Mouse (Mus musculus): ENCODE results near the gene Cacna1a.

Cacna1a gene

GRCm38 (mm10) chr8:84388275-84388674 lies at the start of gene Cacna1a:
Cacna1a (plus strand) TSS chr8:84388440.
- DNase-seq (ENCODE audit: low spot score in 2 of 2), result no peak

DNA sequence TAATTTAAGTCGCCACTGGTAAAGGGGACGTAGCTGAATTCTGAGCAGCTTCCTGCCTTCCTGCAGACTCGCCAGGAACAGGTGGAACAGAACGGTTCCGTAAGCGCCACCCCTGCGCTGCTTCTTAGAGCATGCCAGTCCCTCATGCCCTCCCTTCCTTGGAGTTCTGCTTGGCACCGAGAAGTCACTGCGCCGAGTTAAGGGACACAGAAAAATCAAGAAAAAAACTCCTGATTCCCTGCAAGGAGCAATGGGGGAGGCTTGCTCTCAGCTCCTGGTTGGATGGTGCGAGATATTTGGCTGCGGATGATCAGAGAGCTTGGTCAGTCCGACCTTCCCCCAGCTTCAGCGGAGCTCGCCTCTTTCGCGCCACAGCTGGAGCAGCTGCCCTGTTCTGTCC lies 49.7 kb upstream of the Cacna1a start:
- DNase-seq (ENCODE audit: low spot score in 2 of 2), result no peak

DNA sequence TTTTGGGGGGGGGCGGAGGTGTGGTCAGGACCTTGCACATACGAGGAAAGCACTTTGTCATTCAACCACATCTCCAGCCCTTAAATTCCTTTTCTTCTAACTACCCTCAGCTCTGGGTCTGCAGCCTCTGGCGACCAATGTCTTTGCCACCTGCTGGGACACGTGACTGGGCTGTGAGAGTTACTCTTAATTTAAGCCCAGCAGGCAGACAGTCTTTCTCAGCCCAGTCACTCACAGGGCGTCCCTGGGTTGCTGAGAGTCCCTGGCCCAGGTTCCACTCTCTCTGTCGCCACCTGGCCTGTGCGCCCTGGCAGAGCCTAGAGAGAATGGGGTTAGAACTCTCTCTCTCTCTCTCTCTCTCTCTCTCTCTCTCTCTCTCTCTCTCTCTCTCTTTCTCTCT lies 48.9 kb upstream of the Cacna1a start:
- no peak for DNase-seq (ENCODE audit: low spot score in 2 of 2)

GRCm38 (mm10) chr8:84339867-84340266 lies 48.4 kb upstream of the Cacna1a start:
- DNase-seq (ENCODE audit: low spot score in 2 of 2), result no peak

DNA sequence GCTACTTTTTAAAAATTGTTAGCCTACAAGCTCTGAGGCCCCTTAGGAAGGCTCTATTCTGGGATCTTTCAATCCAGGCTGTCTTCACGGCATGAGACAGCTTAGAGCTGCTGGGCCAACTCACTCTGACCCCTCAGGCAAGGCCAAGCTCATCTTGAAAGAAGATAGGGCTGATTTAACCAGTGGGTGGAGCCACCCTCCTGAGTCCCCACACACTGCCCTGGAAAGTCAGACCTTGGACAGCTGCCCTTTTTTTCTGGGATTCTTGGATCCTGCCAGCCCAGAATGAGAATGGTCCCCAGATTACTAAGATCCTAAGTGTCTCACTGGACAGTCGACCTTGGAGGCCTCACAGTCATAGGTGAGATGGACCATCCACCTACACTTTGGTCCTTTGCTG lies 47.6 kb upstream of the Cacna1a start:
- DNase-seq (ENCODE audit: low spot score in 2 of 2), result no peak

DNA sequence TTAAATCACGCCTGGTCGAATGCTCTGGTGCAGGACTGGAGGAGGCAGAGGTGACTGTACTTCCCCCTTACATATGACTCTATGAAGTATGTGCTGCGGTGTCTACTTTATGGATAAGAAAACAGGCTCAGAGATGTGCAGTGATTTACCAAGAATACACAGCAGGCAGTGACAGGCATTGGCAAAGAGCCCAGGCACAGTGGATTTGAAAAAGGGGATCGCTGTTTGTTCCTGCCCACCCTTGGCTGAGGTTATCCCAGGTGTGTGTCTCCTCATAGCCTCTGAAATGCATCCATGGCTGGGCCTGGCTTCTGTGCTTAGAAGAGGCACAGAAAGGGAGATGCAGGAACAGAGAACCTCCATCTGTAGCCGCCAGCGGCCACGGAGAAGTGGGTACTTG lies 42.7 kb upstream of the Cacna1a start:
- no peak for DNase-seq (ENCODE audit: low spot score in 2 of 2)

DNA sequence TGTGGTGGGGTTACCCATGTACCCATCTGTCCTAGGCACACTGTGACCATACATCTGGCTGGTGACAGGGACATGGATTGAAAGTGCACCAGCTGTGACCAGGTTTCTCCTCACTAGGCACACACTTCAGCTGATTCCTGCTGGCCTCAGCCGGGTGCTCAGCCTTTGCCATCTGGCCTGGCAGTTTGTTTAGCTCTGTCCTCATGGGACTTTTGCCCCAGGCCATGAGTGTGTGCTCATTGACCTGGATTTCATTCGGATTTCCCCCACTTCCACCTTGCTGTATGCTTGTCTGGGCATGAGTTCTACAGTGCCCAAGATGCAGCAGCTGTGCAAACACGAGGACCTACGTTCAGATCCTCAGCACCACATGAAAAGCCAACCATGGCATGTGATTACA lies 41.8 kb upstream of the Cacna1a start:
- no peak for DNase-seq (ENCODE audit: low spot score in 2 of 2)

DNA sequence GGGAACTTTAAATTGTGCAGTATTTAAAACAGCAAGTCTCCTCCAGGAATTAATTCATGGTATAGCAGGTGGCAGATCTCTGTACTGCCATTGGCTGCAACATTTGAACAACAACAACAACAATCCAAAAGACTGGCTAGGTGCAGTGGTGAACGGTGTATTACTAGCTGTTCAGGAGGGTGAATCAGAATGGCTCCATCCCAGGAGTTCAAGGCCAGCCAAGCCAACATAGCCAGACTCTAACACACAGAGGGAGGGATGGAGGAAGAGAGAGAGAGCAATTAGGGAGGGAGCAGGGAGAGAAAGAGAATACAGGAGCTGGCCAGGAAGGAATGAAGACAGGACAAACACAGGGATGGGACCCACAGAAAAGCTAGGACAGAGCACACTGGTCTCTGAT lies 38.7 kb upstream of the Cacna1a start:
- no peak for DNase-seq (ENCODE audit: low spot score in 2 of 2)

DNA sequence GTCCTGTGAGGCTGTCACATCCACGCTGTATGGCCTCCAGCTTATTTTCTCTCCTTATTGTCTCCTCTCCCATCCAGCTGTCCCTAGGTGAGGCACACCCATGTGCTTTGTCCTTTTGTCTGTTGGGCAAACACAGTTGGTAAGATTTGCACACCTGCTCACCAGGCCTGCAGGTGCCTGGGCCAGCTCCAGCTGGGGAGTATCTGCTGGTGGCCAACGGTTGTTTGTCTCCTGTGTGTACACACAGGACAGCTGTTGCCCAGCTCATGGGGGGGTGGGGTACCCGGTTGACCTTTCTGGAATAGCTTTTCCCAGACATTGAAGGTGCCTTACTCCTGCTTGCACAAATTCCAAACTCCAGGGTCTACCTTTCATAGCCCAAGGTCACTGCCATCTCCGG lies 37.3 kb upstream of the Cacna1a start:
- no peak for DNase-seq (ENCODE audit: low spot score in 2 of 2)

DNA sequence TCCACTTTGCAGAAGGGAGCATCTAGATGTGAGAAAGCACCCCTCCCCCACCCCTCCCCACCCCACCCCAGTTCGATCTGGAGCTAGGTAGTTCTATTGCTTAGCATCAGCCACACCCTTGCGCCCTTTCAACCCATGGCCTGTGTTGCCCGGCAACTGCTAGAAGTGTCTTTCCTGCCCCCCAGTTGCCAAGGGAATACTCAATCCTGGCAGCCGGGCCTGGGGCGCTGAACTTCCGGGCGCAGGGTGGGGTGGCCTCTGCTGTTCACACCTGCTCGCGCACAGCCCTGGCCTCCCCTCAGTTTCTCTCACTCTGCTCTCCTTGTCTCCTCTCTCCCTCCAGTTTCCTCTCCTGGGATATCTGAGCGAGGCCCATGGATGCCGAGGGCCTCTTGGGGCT lies 31.8 kb upstream of the Cacna1a start:
- DNase-seq (ENCODE audit: low spot score in 2 of 2), result no peak

DNA sequence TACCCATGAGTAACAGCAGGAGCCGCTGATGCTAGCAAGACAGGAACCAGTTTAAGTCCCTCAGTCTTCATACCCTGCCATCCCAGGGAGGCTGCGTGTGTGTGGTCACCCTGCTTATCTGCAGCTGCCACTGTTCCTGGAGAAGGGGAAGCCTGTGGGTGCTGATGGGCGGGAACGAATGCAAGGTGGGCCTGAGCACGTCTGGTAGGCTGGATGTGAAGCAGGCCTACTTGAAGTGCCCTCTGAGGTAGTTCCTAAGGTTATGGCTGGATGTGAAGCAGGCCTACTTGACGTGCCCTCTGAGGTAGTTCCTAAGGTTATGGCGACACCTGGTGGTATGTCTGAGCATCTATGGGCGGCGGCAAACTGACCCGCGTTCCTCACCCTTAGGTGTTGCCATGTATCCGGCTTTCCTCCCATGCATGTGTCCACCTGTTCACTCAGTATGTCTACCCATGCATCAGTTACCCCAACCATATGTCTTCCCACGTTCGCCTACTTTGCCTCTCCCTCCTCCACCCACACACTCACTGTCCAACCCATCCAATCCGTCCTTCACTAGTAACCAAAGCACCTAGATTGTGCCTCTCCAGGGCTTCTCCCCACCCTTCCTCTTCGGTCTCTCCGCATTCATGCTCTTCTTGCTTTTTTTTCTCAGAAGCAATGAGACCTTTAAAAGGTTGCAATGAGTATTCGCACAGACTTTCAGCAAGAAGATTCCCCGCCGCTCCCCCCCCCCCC lies 30.4 kb upstream of the Cacna1a start:
- peak; percentile 48 to 81 for DNase-seq (ENCODE audit: low spot score in 2 of 2)

GRCm38 (mm10) chr8:84363428-84364134 lies 24.7 kb upstream of the Cacna1a start:
- DNase-seq (ENCODE audit: low spot score in 2 of 2), result peak; percentile 17 to 78

- DNase-seq (ENCODE audit: low spot score in 2 of 2), result no peak
Observed at GRCm38 (mm10) chr8:84365197-84365596, 23.0 kb upstream of the Cacna1a start.

DNA sequence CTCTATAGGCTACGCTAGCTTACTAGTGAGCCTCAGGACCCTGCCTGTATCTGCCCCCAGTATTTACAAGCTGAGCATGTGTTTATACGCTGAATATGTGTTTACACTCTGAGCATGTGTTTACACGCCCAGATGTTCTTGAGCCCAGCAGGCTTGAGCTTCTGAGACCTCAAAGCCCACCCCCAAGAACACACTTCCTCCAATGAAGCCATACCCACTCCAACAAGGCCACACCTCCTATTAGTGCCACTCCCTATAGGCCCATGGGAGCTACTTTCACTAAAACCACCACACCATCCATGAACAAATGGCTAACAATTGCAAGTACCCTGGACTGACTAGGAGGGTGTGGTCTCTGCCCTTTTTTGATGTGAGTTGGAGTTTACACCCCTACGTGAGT lies 17.3 kb upstream of the Cacna1a start:
- DNase-seq (ENCODE audit: low spot score in 2 of 2), result no peak

DNA sequence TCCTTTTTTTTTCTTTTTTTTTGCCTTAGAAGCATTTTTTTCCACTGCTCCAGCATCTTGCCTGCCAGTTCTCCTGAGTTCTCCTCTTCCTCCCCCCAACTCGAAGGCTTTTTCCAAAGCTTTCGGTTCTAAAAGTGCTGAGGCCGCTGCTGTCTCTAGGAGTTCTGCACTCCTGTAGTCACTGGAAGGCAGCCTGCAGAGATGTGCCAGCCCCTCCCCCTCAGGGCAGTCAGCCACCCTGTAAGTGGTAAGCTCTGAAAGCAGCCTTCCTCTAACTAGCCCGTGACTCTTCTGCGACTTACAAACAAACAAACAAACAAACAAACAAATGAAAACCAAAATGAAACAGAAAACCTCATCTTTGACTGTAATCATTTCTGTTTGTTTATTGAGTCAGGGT lies 13.2 kb upstream of the Cacna1a start:
- no peak for DNase-seq (ENCODE audit: low spot score in 2 of 2)

GRCm38 (mm10) chr8:84375803-84376202 lies 12.4 kb upstream of the Cacna1a start:
- no peak for DNase-seq (ENCODE audit: low spot score in 2 of 2)

GRCm38 (mm10) chr8:84376564-84376963 lies 11.7 kb upstream of the Cacna1a start:
- no peak for DNase-seq (ENCODE audit: low spot score in 2 of 2)

DNA sequence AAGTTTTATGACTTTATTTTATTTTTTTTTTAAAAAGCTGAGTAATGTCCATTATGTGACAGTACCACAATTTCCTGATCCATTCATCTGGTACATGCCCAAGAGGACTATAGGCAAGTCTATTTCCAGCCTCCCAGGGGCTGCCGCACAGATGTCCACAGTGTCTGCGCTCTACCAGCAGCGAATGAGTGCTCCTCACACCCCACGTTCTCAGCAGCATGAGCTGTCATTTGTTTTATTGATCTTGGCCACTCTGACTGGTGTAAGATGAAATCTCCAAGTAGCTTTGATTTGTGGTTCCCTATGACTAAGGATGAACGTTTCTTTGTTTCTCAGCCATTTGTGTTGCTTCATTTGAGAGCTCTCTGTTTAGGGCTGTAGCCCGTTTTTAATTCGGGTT lies 6.6 kb upstream of the Cacna1a start:
- no peak for DNase-seq (ENCODE audit: low spot score in 2 of 2)

DNA sequence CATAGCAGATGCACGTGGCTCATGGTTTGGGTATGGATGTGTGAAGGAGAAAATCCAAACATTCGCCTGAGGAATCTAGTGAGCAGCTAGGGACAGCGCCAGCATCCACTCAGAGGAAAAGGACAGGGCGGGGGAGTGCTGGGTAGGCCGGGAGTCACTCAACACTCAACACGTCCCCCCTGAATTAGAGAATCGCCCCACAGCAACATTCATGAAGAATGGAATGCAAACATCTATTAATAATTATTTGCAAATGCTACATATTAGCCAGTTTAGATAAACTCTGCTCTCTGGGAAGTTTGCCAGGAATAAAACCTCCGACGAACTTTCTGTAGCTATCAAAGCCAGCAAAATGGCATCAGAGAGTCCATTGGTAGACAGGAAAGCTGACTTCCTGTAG lies 533 bp downstream of the Cacna1a start:
- no peak for DNase-seq (ENCODE audit: low spot score in 2 of 2)

- DNase-seq (ENCODE audit: low spot score in 2 of 2), result no peak
Observed at GRCm38 (mm10) chr8:84389173-84389572, 933 bp downstream of the Cacna1a start.

DNA sequence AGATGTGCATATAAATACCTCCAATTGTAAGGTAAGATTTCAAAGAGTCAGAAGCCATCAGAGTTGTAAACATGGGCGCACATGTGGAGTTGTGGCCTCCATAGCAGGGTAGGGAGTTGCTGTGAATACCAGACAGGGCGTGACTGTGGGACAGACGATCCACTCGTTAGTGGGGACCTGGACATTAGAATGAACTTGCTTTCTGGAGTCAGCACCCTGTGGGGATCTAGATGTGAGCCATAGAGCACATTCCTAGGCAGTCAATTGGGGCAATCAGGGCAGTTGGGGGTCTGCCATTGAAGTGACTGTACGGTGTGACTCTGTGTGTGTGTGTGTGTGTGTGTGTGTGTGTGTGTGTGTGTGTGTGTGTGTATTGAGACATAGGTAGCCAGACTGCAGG lies 3.4 kb downstream of the Cacna1a start:
- DNase-seq (ENCODE audit: low spot score in 2 of 2), result no peak

DNA sequence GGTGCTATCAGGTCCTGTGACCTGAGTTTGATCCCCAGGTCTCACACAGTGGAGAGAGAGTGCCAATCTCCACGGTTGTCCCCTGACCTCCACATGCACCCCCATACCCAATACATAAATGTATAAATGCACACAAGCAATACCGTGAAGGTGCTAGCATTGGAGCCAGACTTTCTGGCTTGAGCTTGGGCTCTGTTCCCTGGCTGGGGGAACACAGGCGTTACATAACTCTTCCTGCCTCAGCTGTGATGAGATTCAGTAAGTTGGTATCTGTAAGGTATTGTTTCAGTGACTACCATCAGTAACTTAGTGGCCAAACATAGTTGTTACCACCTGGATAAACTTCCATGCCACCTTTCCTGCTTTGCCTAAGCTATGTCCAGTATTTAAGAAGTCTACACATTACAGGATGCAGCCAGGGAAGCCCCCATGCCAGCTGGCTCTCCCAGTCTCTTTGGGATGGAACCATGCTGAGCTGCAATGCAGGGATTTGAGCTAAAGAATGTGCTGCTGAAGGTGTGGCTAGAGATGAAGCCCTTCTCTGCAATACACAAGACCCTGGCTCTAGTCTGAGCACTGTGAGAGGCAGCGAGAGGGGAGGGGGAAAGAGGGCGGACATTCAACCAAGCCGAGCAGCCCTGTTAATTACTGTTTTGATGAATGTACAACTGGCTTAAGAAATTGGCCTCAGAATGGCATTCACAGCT lies 7.7 kb downstream of the Cacna1a start:
- DNase-seq (ENCODE audit: low spot score in 2 of 2), result no peak
